Mouse (Mus musculus): ENCODE data around the gene Lsg1. TPM values are rescaled to one million over a fixed set of nuclear protein-coding genes. Genes with fewer than 3 reads are reported as not detected.

The Lsg1 gene
- polyA plus RNA-seq (2012; ENCODE audit: insufficient read depth, insufficient read length, missing spikeins): 18.2 and 21.1 TPM in 2 replicates

- TF ChIP-seq POLR2A (IDR thresholded peaks at IDR 0.05; ENCODE audit: borderline replicate concordance, low read depth, low read length) (no peak), CTCF (IDR thresholded peaks at IDR 0.05; ENCODE audit: low read depth, low read length) (no peak)
- Histone ChIP-seq H3K4me1 (ENCODE audit: control insufficient read depth, insufficient read depth, low read length) (peaks cover 8% of the 10 kb centered on the region), H3K27ac (ENCODE audit: insufficient read depth, low read depth, low read length) (peak within 1 kb of the TSS; percentile 82), H3K4me3 (ENCODE audit: insufficient read depth, low read length) (peak within 1 kb of the TSS; percentile 96)
Measured at GRCm38 (mm10) chr16:30587494-30588327, at the start of gene Lsg1. Gene Lsg1 (minus strand): TSS chr16:30587592.

GRCm38 (mm10) chr16:30633906-30634746 lies 46.7 kb upstream of the Lsg1 start:
- Histone ChIP-seq H3K27ac (ENCODE audit: insufficient read depth, low read depth, low read length) (no peak overlapping the region), H3K4me1 (ENCODE audit: control insufficient read depth, insufficient read depth, low read length) (peaks cover 6% of the 10 kb centered on the region), H3K4me3 (ENCODE audit: insufficient read depth, low read length) (no peak overlapping the region)
- TF ChIP-seq POLR2A (IDR thresholded peaks at IDR 0.05; ENCODE audit: borderline replicate concordance, low read depth, low read length) (no peak), CTCF (IDR thresholded peaks at IDR 0.05; ENCODE audit: low read depth, low read length) (no peak)

- no peak overlapping the region for H3K4me3 ChIP-seq (ENCODE audit: insufficient read depth, low read length)
- peaks cover 6% of the 10 kb centered on the region for H3K4me1 ChIP-seq (ENCODE audit: control insufficient read depth, insufficient read depth, low read length)
- no peak overlapping the region for H3K27ac ChIP-seq (ENCODE audit: insufficient read depth, low read depth, low read length)
- TF ChIP-seq CTCF (IDR thresholded peaks at IDR 0.05; ENCODE audit: low read depth, low read length) (no peak), POLR2A (IDR thresholded peaks at IDR 0.05; ENCODE audit: borderline replicate concordance, low read depth, low read length) (no peak)
Measured at GRCm38 (mm10) chr16:30629509-30629908, 42.1 kb upstream of the Lsg1 start.

- Histone ChIP-seq H3K4me3 (ENCODE audit: insufficient read depth, low read length) (no peak overlapping the region), H3K27ac (ENCODE audit: insufficient read depth, low read depth, low read length) (no peak overlapping the region), H3K4me1 (ENCODE audit: control insufficient read depth, insufficient read depth, low read length) (peaks cover 6% of the 10 kb centered on the region)
- TF ChIP-seq CTCF (IDR thresholded peaks at IDR 0.05; ENCODE audit: low read depth, low read length): no peak
- no peak for TF ChIP-seq POLR2A (IDR thresholded peaks at IDR 0.05; ENCODE audit: borderline replicate concordance, low read depth, low read length)
Measured at GRCm38 (mm10) chr16:30628401-30628800, 41.0 kb upstream of the Lsg1 start.

GRCm38 (mm10) chr16:30627586-30628337 lies 40.4 kb upstream of the Lsg1 start:
- Histone ChIP-seq H3K4me3 (ENCODE audit: insufficient read depth, low read length) (no peak overlapping the region), H3K27ac (ENCODE audit: insufficient read depth, low read depth, low read length) (no peak overlapping the region), H3K4me1 (ENCODE audit: control insufficient read depth, insufficient read depth, low read length) (no peaks in the 10 kb centered on the region)
- no peak for TF ChIP-seq POLR2A (IDR thresholded peaks at IDR 0.05; ENCODE audit: borderline replicate concordance, low read depth, low read length)

GRCm38 (mm10) chr16:30624640-30625039 lies 37.2 kb upstream of the Lsg1 start:
- TF ChIP-seq CTCF (IDR thresholded peaks at IDR 0.05; ENCODE audit: low read depth, low read length) (no peak), POLR2A (IDR thresholded peaks at IDR 0.05; ENCODE audit: borderline replicate concordance, low read depth, low read length) (no peak)
- Histone ChIP-seq H3K4me1 (ENCODE audit: control insufficient read depth, insufficient read depth, low read length) (no peaks in the 10 kb centered on the region), H3K27ac (ENCODE audit: insufficient read depth, low read depth, low read length) (no peak overlapping the region), H3K4me3 (ENCODE audit: insufficient read depth, low read length) (no peak overlapping the region)

GRCm38 (mm10) chr16:30623645-30624044 lies 36.3 kb upstream of the Lsg1 start:
- no peaks in the 10 kb centered on the region for H3K4me1 ChIP-seq (ENCODE audit: control insufficient read depth, insufficient read depth, low read length)
- no peak overlapping the region for H3K4me3 ChIP-seq (ENCODE audit: insufficient read depth, low read length)
- H3K27ac ChIP-seq (ENCODE audit: insufficient read depth, low read depth, low read length): no peak overlapping the region
- TF ChIP-seq POLR2A (IDR thresholded peaks at IDR 0.05; ENCODE audit: borderline replicate concordance, low read depth, low read length) (no peak), CTCF (IDR thresholded peaks at IDR 0.05; ENCODE audit: low read depth, low read length) (no peak)

- TF ChIP-seq CTCF (IDR thresholded peaks at IDR 0.05; ENCODE audit: low read depth, low read length) (no peak), POLR2A (IDR thresholded peaks at IDR 0.05; ENCODE audit: borderline replicate concordance, low read depth, low read length) (no peak)
- no peak overlapping the region for H3K4me3 ChIP-seq (ENCODE audit: insufficient read depth, low read length)
- no peak overlapping the region for H3K27ac ChIP-seq (ENCODE audit: insufficient read depth, low read depth, low read length)
- H3K4me1 ChIP-seq (ENCODE audit: control insufficient read depth, insufficient read depth, low read length): no peaks in the 10 kb centered on the region
Measured at GRCm38 (mm10) chr16:30616281-30616680, 28.9 kb upstream of the Lsg1 start.

GRCm38 (mm10) chr16:30614705-30615317 lies 27.4 kb upstream of the Lsg1 start:
- H3K4me1 ChIP-seq (ENCODE audit: control insufficient read depth, insufficient read depth, low read length): no peaks in the 10 kb centered on the region
- TF ChIP-seq CTCF (IDR thresholded peaks at IDR 0.05; ENCODE audit: low read depth, low read length) (no peak), POLR2A (IDR thresholded peaks at IDR 0.05; ENCODE audit: borderline replicate concordance, low read depth, low read length) (no peak)
- no peak overlapping the region for H3K27ac ChIP-seq (ENCODE audit: insufficient read depth, low read depth, low read length)
- H3K4me3 ChIP-seq (ENCODE audit: insufficient read depth, low read length): no peak overlapping the region

Measured in bone marrow macrophage, adult 2 months (primary cell).